Mouse (Mus musculus) stomach, postnatal 0 days (tissue): ENCODE measurements at regions not wholly inside any gene's neighbourhood (a gene's known extent, or its start where the extent isn't known, plus 50 kb on each side); places are given as distances from the start of the nearest gene placed in this dataset.

Experiments
- CTCF ChIP-seq: IDR thresholded peaks from 2 replicates; pipeline ENCODE4 v1.5.1; 2016; ENCODE audit warnings: antibody characterized with exemption, low read depth, mild to moderate bottlenecking, moderate library complexity
- EP300 ChIP-seq: optimal IDR thresholded peaks from 2 replicates; pipeline ENCODE3; 2016; ENCODE audit warnings: antibody characterized with exemption

DNA sequence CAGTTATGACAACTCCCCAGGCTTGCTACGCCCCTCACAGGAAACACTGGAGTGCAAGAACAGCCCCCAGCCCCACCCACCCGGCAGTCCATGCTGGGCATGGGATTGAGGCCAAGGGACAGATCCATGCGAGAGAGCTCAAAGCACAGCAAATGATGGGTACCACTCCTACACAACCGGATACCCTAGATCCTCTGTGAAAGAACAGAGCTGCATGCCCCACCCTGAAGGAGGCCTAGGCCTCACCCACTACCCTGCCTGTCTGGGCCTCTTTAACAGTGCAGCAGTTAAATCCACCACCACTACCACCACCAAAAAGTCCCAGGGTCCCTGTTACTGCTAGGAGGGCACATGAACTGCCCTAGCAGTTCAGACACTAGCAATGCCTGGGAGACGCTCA, 126.3 kb upstream of the Ppp2r2d start:
- TF ChIP-seq CTCF (no peak), EP300 (no peak)
